Mouse (Mus musculus) heart, embryonic 12.5 days (tissue): Measurements from ENCODE around the gene Slc25a45. TPM values are rescaled to one million over a fixed set of nuclear protein-coding genes. Genes with fewer than 3 reads are reported as not detected.

Experiments
- ATAC-seq: fragments of 200-750 bp; cut with Nextera tagmentation; 2 replicates; pipeline ENCODE4 v1.8.0; 2017; ENCODE audit warnings: moderate TSS enrichment, moderate library complexity; ENCODE audit not compliant: insufficient number of reproducible peaks, low FRiP score
- H3K27ac ChIP-seq: fragments of 300-500 bp; sonication (generic); 2 replicates; pipeline ENCODE4 v1.5.1; 2016; ENCODE audit warnings: mild to moderate bottlenecking, moderate library complexity; ENCODE audit not compliant: poor library complexity, severe bottlenecking
- H3K27me3 ChIP-seq: fragments of 300-500 bp; sonication (generic); replicated peaks from 2 replicates; pipeline ENCODE4 v1.6.1; 2016; ENCODE audit warnings: mild to moderate bottlenecking, moderate library complexity
- H3K36me3 ChIP-seq: fragments of 300-500 bp; sonication (generic); 2 replicates; pipeline ENCODE4 v1.6.1; 2016; ENCODE audit warnings: mild to moderate bottlenecking, moderate library complexity
- H3K4me1 ChIP-seq: fragments of 300-500 bp; sonication (generic); replicated peaks from 2 replicates; pipeline ENCODE4 v1.6.1; 2016; ENCODE audit warnings: mild to moderate bottlenecking
- H3K4me2 ChIP-seq: fragments of 300-500 bp; sonication (generic); 2 replicates; pipeline ENCODE4 v1.6.1; 2016; ENCODE audit warnings: mild to moderate bottlenecking, moderate library complexity
- H3K4me3 ChIP-seq: fragments of 300-500 bp; sonication (generic); 2 replicates; pipeline ENCODE4 v1.5.1; 2016; ENCODE audit warnings: mild to moderate bottlenecking
- H3K9ac ChIP-seq: fragments of 300-500 bp; sonication (generic); 2 replicates; pipeline ENCODE4 v1.6.1; 2016; ENCODE audit warnings: mild to moderate bottlenecking, moderate library complexity
- H3K9me3 ChIP-seq: fragments of 300-500 bp; sonication (generic); replicated peaks from 2 replicates; pipeline ENCODE4 v1.6.1; 2016; ENCODE audit warnings: mild to moderate bottlenecking, moderate library complexity
- WGBS: fragments of 180-500 bp; shearing (Covaris S2); methylation state at CpG from one replicate; pipeline ENCODE4 v1.1.7; 2016; 5-methylcytosine and 5-hydroxymethylcytosine counted together
- polyA plus RNA-seq: library from polyadenylated mRNA; unstranded; fragments of >200 nt; fragmentation: Nextera tagmentation; extraction: Ambion mirVana; gene quantifications from 2 replicates; pipeline ENCODE4 v1.2.1, GENCODE M21; 2016

Slc25a45 gene
- polyA plus RNA-seq, 1 experiment from 2014 or later: 3.9 TPM

GRCm38 (mm10) chr19:5924713-5925093, 47.1 kb downstream of the Slc25a45 start, which contains the start of gene Cdc42ep2:
TSS of gene Cdc42ep2 (minus strand) at chr19:5924816.
- Histone ChIP-seq H3K4me3 (peak within 1 kb of the TSS; percentile 70), H3K9me3 (no peaks in the 10 kb centered on the region), H3K4me2 (peak within 1 kb of the TSS; percentile 91), H3K36me3 (no peaks in the 10 kb centered on the region), H3K27ac (peak within 1 kb of the TSS; percentile 86), H3K4me1 (peaks cover 46% of the 10 kb centered on the region), H3K27me3 (no peaks in the 10 kb centered on the region), H3K9ac (peak within 1 kb of the TSS; percentile 76)
- peak; percentile 94 for ATAC-seq
- WGBS: 0% methylated on average over 18 of the region's 18 CpGs

GRCm38 (mm10) chr19:5925311-5925855, 47.8 kb downstream of the Slc25a45 start:
- 21% methylated on average over 11 of the region's 11 CpGs for WGBS
- Histone ChIP-seq H3K4me1 (peaks cover 53% of the 10 kb centered on the region), H3K36me3 (no peaks in the 10 kb centered on the region), H3K27me3 (no peaks in the 10 kb centered on the region), H3K4me2 (peak overlapping the region; percentile 91), H3K4me3 (peak overlapping the region; percentile 70), H3K27ac (peak overlapping the region; percentile 47; the same call in 1 of the 2 replicates), H3K9me3 (no peaks in the 10 kb centered on the region), H3K9ac (peak overlapping the region; percentile 38; the same call in 1 of the 2 replicates)
- no peak for ATAC-seq

DNA sequence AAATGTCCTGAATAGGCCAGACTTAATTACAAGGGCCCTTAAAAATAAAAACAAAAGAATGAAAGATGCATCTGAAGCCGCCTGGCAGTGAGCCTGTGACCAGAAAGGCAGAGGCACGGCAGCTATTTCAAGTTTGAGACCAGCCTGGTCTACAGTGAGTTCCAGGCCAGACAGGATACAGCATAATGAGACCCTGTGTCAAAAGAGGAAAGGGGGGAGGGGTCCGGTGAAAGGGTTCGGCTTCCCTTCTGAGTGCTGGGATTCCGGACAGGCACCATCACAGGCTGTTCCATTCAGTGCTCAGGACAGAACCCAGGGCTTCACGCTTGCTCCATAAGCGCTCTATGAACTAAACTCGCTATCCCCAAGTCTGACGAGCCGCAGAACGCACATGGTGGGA, 49.4 kb downstream of the Slc25a45 start:
- 75% methylated on average over 11 of the region's 11 CpGs for WGBS

GRCm38 (mm10) chr19:5927532-5927931, 49.9 kb downstream of the Slc25a45 start:
- WGBS: 71% methylated on average over 8 of the region's 8 CpGs
- Histone ChIP-seq H3K27me3 (no peaks in the 10 kb centered on the region), H3K4me1 (peaks cover 41% of the 10 kb centered on the region), H3K4me2 (no peak overlapping the region), H3K4me3 (no peak overlapping the region), H3K36me3 (no peaks in the 10 kb centered on the region), H3K9ac (no peak overlapping the region), H3K9me3 (no peaks in the 10 kb centered on the region), H3K27ac (no peak overlapping the region)
- ATAC-seq: no peak

More for the DNA sequence above, 49.4 kb downstream of the Slc25a45 start:
- no peak overlapping the region for H3K4me2 ChIP-seq
- H3K27ac ChIP-seq: no peak overlapping the region
- no peak overlapping the region for H3K9ac ChIP-seq
- H3K27me3 ChIP-seq: no peaks in the 10 kb centered on the region
- no peaks in the 10 kb centered on the region for H3K36me3 ChIP-seq
- no peak overlapping the region for H3K4me3 ChIP-seq
- no peak for ATAC-seq
- H3K4me1 ChIP-seq: peaks cover 46% of the 10 kb centered on the region
- H3K9me3 ChIP-seq: no peaks in the 10 kb centered on the region

- no peak for ATAC-seq
- peaks cover 36% of the 10 kb centered on the region for H3K4me1 ChIP-seq
- no peak overlapping the region for H3K9ac ChIP-seq
- no peak overlapping the region for H3K4me2 ChIP-seq
- no peak overlapping the region for H3K4me3 ChIP-seq
- WGBS: 75% methylated on average over 6 of the region's 6 CpGs
- H3K27ac ChIP-seq: no peak overlapping the region
- H3K9me3 ChIP-seq: no peaks in the 10 kb centered on the region
- no peaks in the 10 kb centered on the region for H3K27me3 ChIP-seq
- no peaks in the 10 kb centered on the region for H3K36me3 ChIP-seq
These were observed 50.5 kb downstream of the Slc25a45 start for GRCm38 (mm10) chr19:5928104-5928503.

- Histone ChIP-seq H3K27ac (no peak overlapping the region), H3K27me3 (no peaks in the 10 kb centered on the region), H3K4me3 (no peak overlapping the region), H3K9me3 (no peaks in the 10 kb centered on the region), H3K9ac (no peak overlapping the region), H3K36me3 (no peaks in the 10 kb centered on the region), H3K4me2 (no peak overlapping the region), H3K4me1 (peaks cover 32% of the 10 kb centered on the region)
- 58% methylated on average over 3 of the region's 3 CpGs for WGBS
- no peak for ATAC-seq
These were observed 50.9 kb downstream of the Slc25a45 start for GRCm38 (mm10) chr19:5928546-5928945.

GRCm38 (mm10) chr19:5929634-5930596, 52.3 kb downstream of the Slc25a45 start:
- no peak overlapping the region for H3K4me3 ChIP-seq
- 50% methylated on average over 14 of the region's 14 CpGs for WGBS
- peaks cover 38% of the 10 kb centered on the region for H3K4me1 ChIP-seq
- H3K9ac ChIP-seq: no peak overlapping the region
- H3K4me2 ChIP-seq: no peak overlapping the region
- H3K9me3 ChIP-seq: no peaks in the 10 kb centered on the region
- H3K27me3 ChIP-seq: no peaks in the 10 kb centered on the region
- peak overlapping the region; percentile 37 for H3K27ac ChIP-seq
- 0 out of 2 replicates have a peak, but pooled peaks have one; percentile 29 for ATAC-seq
- no peaks in the 10 kb centered on the region for H3K36me3 ChIP-seq

DNA sequence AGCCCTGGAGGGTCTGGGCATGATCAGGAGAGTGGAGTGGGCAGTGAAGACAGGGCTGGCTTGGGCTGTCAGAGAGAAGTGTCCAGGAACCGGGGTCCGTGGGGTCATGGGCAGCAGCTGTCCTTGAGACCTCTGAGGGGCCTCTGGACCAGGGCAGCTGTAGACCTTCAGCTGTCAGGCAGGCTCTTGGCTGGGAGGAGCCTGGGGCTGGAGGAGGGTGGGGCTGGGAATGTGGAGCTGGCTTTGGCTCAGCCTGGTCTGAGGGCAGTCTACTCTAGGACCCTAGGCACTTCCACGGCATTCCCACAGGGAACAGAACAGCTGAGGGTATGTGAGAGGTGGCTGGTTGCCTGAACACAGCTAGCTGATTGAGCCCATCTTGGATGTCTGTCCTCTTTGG, 57.7 kb downstream of the Slc25a45 start:
- Histone ChIP-seq H3K9ac (peak overlapping the region; percentile 55; the same call in 1 of the 2 replicates), H3K9me3 (no peaks in the 10 kb centered on the region), H3K4me1 (peaks cover 47% of the 10 kb centered on the region), H3K4me3 (no peak overlapping the region), H3K4me2 (peak overlapping the region; percentile 43), H3K27me3 (no peaks in the 10 kb centered on the region), H3K36me3 (peaks cover 3% of the 10 kb centered on the region), H3K27ac (peak overlapping the region; percentile 72)
- peak; percentile 83 for ATAC-seq
- whole genome bisulfite sequencing: 0% methylated on average over 3 of the region's 3 CpGs

Other genes with a start within 250 kb of the Slc25a45 start
- 41.3 and 42.5 TPM in 2 replicates for gene Rela, start 240.3 kb upstream of the Slc25a45 start, polyA plus RNA-seq
- 25.5 and 28.1 TPM in 2 replicates for gene Sipa1, start 214.1 kb upstream of the Slc25a45 start, polyA plus RNA-seq
- 30.6 and 32.8 TPM in 2 replicates for gene Map3k11, start 189.1 kb upstream of the Slc25a45 start, polyA plus RNA-seq
- gene Pcnx3, start 188.9 kb upstream of the Slc25a45 start, polyA plus RNA-seq: 22.0 and 22.3 TPM in 2 replicates
- gene Kcnk7, start 173.4 kb upstream of the Slc25a45 start, polyA plus RNA-seq: 0.17 TPM in 1 of 2 replicates, not detected in the other
- 121 and 123 TPM in 2 replicates for gene Ehbp1l1, start 151.5 kb upstream of the Slc25a45 start, polyA plus RNA-seq
- 78.9 and 81.3 TPM in 2 replicates for gene Fam89b, start 148.2 kb upstream of the Slc25a45 start, polyA plus RNA-seq
- gene Ltbp3, start 136.9 kb upstream of the Slc25a45 start, polyA plus RNA-seq: 24.3 and 27.7 TPM in 2 replicates
- 68.1 and 68.9 TPM in 2 replicates for gene Scyl1, start 106.4 kb upstream of the Slc25a45 start, polyA plus RNA-seq
- gene Frmd8, start 2.5 kb upstream of the Slc25a45 start, polyA plus RNA-seq: 33.7 and 34.2 TPM in 2 replicates
- gene Tigd3, start 16.3 kb downstream of the Slc25a45 start, polyA plus RNA-seq: 1.5 and 1.9 TPM in 2 replicates
- gene Dpf2, start 35.2 kb downstream of the Slc25a45 start, polyA plus RNA-seq: 111 and 118 TPM in 2 replicates
- gene Cdc42ep2, start 47.0 kb downstream of the Slc25a45 start, polyA plus RNA-seq: 6.5 and 7.3 TPM in 2 replicates
- gene Pola2, start 86.4 kb downstream of the Slc25a45 start, polyA plus RNA-seq: 49.3 and 51.1 TPM in 2 replicates
- not detected in 2 replicates for gene Slc22a20, start 108.3 kb downstream of the Slc25a45 start, polyA plus RNA-seq
- gene Capn1, start 138.1 kb downstream of the Slc25a45 start, polyA plus RNA-seq: 8.2 and 8.4 TPM in 2 replicates
- 21.1 and 21.8 TPM in 2 replicates for gene Syvn1, start 168.8 kb downstream of the Slc25a45 start, polyA plus RNA-seq
- gene Mrpl49, start 180.0 kb downstream of the Slc25a45 start, polyA plus RNA-seq: 58.5 and 64.4 TPM in 2 replicates
- 503 and 513 TPM in 2 replicates for gene Fau, start 180.0 kb downstream of the Slc25a45 start, polyA plus RNA-seq
- gene Znhit2, start 183.4 kb downstream of the Slc25a45 start, polyA plus RNA-seq: 23.9 and 24.9 TPM in 2 replicates
- gene Tm7sf2, start 190.6 kb downstream of the Slc25a45 start, polyA plus RNA-seq: 8.4 and 9.2 TPM in 2 replicates
- 45.1 and 50.2 TPM in 2 replicates for gene Vps51, start 199.4 kb downstream of the Slc25a45 start, polyA plus RNA-seq
- gene Tmem262, start 202.2 kb downstream of the Slc25a45 start, polyA plus RNA-seq: not detected in 2 replicates
- 1.2 and 1.3 TPM in 2 replicates for gene Gm28374, start 204.4 kb downstream of the Slc25a45 start, polyA plus RNA-seq
- gene Zfpl1, start 207.1 kb downstream of the Slc25a45 start, polyA plus RNA-seq: 48.9 and 52.4 TPM in 2 replicates
- 27.4 and 27.7 TPM in 2 replicates for gene Cdca5, start 207.2 kb downstream of the Slc25a45 start, polyA plus RNA-seq
- gene AC131692.1, start 216.6 kb downstream of the Slc25a45 start, polyA plus RNA-seq: 0.27 TPM in 1 of 2 replicates, not detected in the other
- 0.22 TPM in 2 replicates for gene Naaladl1, start 228.0 kb downstream of the Slc25a45 start, polyA plus RNA-seq
- 35.2 and 35.9 TPM in 2 replicates for gene Sac3d1, start 240.8 kb downstream of the Slc25a45 start, polyA plus RNA-seq